Mouse (Mus musculus) stomach, embryonic 14.5 days (tissue): ENCODE measurements around the gene Trp53bp2. TPM values are rescaled to one million over a fixed set of nuclear protein-coding genes. Genes with fewer than 3 reads are reported as not detected.

ENCODE experiments used
- ATAC-seq: fragments of 200-750 bp; cut with Nextera tagmentation; 2 replicates; pipeline ENCODE4 v1.8.0; 2017; ENCODE audit warnings: low read depth, moderate TSS enrichment; ENCODE audit not compliant: insufficient number of reproducible peaks, insufficient read depth, low FRiP score
- H3K27ac ChIP-seq: fragments of 300-500 bp; sonication (generic); 2 replicates; pipeline ENCODE4 v1.5.1; 2014; ENCODE audit warnings: mild to moderate bottlenecking, low read length, moderate library complexity, mixed read lengths
- H3K27me3 ChIP-seq: fragments of 300-500 bp; sonication (generic); 2 replicates; pipeline ENCODE4 v1.6.1; 2014; ENCODE audit warnings: low read length, control low read depth, mixed read lengths; ENCODE audit not compliant: control insufficient read depth, insufficient read depth
- H3K36me3 ChIP-seq: fragments of 300-500 bp; sonication (generic); 2 replicates; pipeline ENCODE4 v1.6.1; 2014; ENCODE audit warnings: mild to moderate bottlenecking, control low read depth, low read length, moderate library complexity, mixed read lengths; ENCODE audit not compliant: control insufficient read depth, insufficient read depth
- H3K4me1 ChIP-seq: fragments of 300-500 bp; sonication (generic); 2 replicates; pipeline ENCODE4 v1.6.1; 2014; ENCODE audit warnings: low read length, control low read depth, mixed read lengths; ENCODE audit not compliant: control insufficient read depth, insufficient read depth
- H3K4me2 ChIP-seq: fragments of 300-500 bp; sonication (generic); replicated peaks from 2 replicates; pipeline ENCODE4 v1.6.1; 2014; ENCODE audit warnings: low read depth, low read length, control low read depth
- H3K4me3 ChIP-seq: fragments of 300-500 bp; sonication (generic); 2 replicates; pipeline ENCODE4 v1.5.1; 2014; ENCODE audit warnings: low read depth, low read length, control low read depth
- H3K9ac ChIP-seq: fragments of 300-500 bp; sonication (generic); replicated peaks from 2 replicates; pipeline ENCODE4 v1.6.1; 2014; ENCODE audit warnings: low read depth, mild to moderate bottlenecking, control low read depth, low read length, moderate library complexity, mixed read lengths
- H3K9me3 ChIP-seq: fragments of 300-500 bp; sonication (generic); 2 replicates; pipeline ENCODE4 v1.6.1; 2016; ENCODE audit warnings: low read depth, low read length, control low read depth; ENCODE audit not compliant: control insufficient read depth
- WGBS: fragments of 180-500 bp; shearing (Covaris S2); extraction: QIAGEN DNeasy Blood & Tissue Kit; methylation state at CpG from one replicate; pipeline ENCODE4 v1.1.7; 2014; 5-methylcytosine and 5-hydroxymethylcytosine counted together
- polyA plus RNA-seq: library from polyadenylated mRNA; unstranded; fragments of >200 nt; fragmentation: Nextera tagmentation; extraction: Ambion mirVana; gene quantifications from 2 replicates; pipeline ENCODE4 v1.2.1, GENCODE M21; 2014

Gene Trp53bp2
- polyA plus RNA-seq, 1 experiment from 2014 or later: 25.9 TPM

GRCm38 (mm10) chr1:182503206-182503900 lies 94.4 kb downstream of the Trp53bp2 start:
- Histone ChIP-seq H3K4me1 (peaks cover 36% of the 10 kb centered on the region), H3K27me3 (no peaks in the 10 kb centered on the region), H3K9me3 (no peaks in the 10 kb centered on the region), H3K36me3 (peaks cover 2% of the 10 kb centered on the region), H3K9ac (no peak overlapping the region), H3K4me3 (no peak overlapping the region), H3K27ac (peak overlapping the region; percentile 61; the same call in 1 of the 2 replicates), H3K4me2 (no peak overlapping the region)
- WGBS: 81% methylated on average over 13 of the region's 13 CpGs
- ATAC-seq: no peak

GRCm38 (mm10) chr1:182504223-182504622 lies 95.3 kb downstream of the Trp53bp2 start:
- H3K9me3 ChIP-seq: no peaks in the 10 kb centered on the region
- no peak overlapping the region for H3K4me3 ChIP-seq
- no peak overlapping the region for H3K9ac ChIP-seq
- 6% methylated on average over 4 of the region's 4 CpGs for WGBS
- no peak overlapping the region for H3K4me2 ChIP-seq
- H3K27ac ChIP-seq: peak overlapping the region; percentile 64; the same call in 1 of the 2 replicates
- peak; percentile 47; the same call in 1 of the 2 replicates for ATAC-seq
- peaks cover 35% of the 10 kb centered on the region for H3K4me1 ChIP-seq
- H3K36me3 ChIP-seq: peaks cover 5% of the 10 kb centered on the region; the same call in 1 of the 2 replicates
- H3K27me3 ChIP-seq: no peaks in the 10 kb centered on the region

- H3K9ac ChIP-seq: no peak overlapping the region
- no peaks in the 10 kb centered on the region for H3K9me3 ChIP-seq
- H3K27ac ChIP-seq: no peak overlapping the region
- no peak overlapping the region for H3K4me3 ChIP-seq
- ATAC-seq: no peak
- 86% methylated on average over 3 of the region's 3 CpGs for WGBS
- no peaks in the 10 kb centered on the region for H3K27me3 ChIP-seq
- H3K4me2 ChIP-seq: no peak overlapping the region
- H3K4me1 ChIP-seq: peaks cover 29% of the 10 kb centered on the region
- H3K36me3 ChIP-seq: peaks cover 14% of the 10 kb centered on the region
Measured at GRCm38 (mm10) chr1:182505291-182505690, 96.3 kb downstream of the Trp53bp2 start.

- ATAC-seq: peak; percentile 75; the same call in 1 of the 2 replicates
- Histone ChIP-seq H3K27me3 (no peaks in the 10 kb centered on the region), H3K4me2 (no peak overlapping the region), H3K4me1 (peaks cover 29% of the 10 kb centered on the region), H3K9ac (no peak overlapping the region), H3K4me3 (no peak overlapping the region), H3K36me3 (peaks cover 23% of the 10 kb centered on the region), H3K27ac (peak overlapping the region; percentile 84), H3K9me3 (no peaks in the 10 kb centered on the region)
- WGBS: 32% methylated on average over 7 of the region's 7 CpGs
Measured at GRCm38 (mm10) chr1:182506229-182506986, 97.4 kb downstream of the Trp53bp2 start.

GRCm38 (mm10) chr1:182509110-182509797 lies 100.3 kb downstream of the Trp53bp2 start:
- Histone ChIP-seq H3K4me2 (no peak overlapping the region), H3K4me1 (peaks cover 15% of the 10 kb centered on the region), H3K27ac (no peak overlapping the region), H3K27me3 (no peaks in the 10 kb centered on the region), H3K9ac (no peak overlapping the region), H3K36me3 (peaks cover 32% of the 10 kb centered on the region), H3K9me3 (no peaks in the 10 kb centered on the region), H3K4me3 (no peak overlapping the region)
- 65% methylated on average over 10 of the region's 10 CpGs for WGBS
- no peak for ATAC-seq

GRCm38 (mm10) chr1:182511073-182511472 lies 102.1 kb downstream of the Trp53bp2 start:
- ATAC-seq: no peak
- Histone ChIP-seq H3K4me3 (no peak overlapping the region), H3K27me3 (no peaks in the 10 kb centered on the region), H3K36me3 (peaks cover 30% of the 10 kb centered on the region), H3K4me1 (peaks cover 13% of the 10 kb centered on the region), H3K27ac (no peak overlapping the region), H3K9me3 (no peaks in the 10 kb centered on the region), H3K9ac (no peak overlapping the region), H3K4me2 (no peak overlapping the region)
- 78% methylated on average over 2 of the region's 2 CpGs for WGBS

- no peak overlapping the region for H3K4me2 ChIP-seq
- peaks cover 11% of the 10 kb centered on the region; the same call in 1 of the 2 replicates for H3K4me1 ChIP-seq
- H3K9ac ChIP-seq: no peak overlapping the region
- no peak overlapping the region for H3K27ac ChIP-seq
- WGBS: 70% methylated on average over 8 of the region's 8 CpGs
- H3K9me3 ChIP-seq: no peaks in the 10 kb centered on the region
- H3K36me3 ChIP-seq: peaks cover 30% of the 10 kb centered on the region
- ATAC-seq: no peak
- no peak overlapping the region for H3K4me3 ChIP-seq
- H3K27me3 ChIP-seq: no peaks in the 10 kb centered on the region
Measured at GRCm38 (mm10) chr1:182511778-182512177, 102.8 kb downstream of the Trp53bp2 start.
